Mouse (Mus musculus) small intestine, adult 2 months (tissue): ENCODE results near the gene Zbtb25.

ENCODE experiments used
- CTCF ChIP-seq: fragments of 200-500 bp; IDR thresholded peaks from 2 replicates; pipeline ENCODE4 v1.5.1; 2012; ENCODE audit warnings: low read depth, mild to moderate bottlenecking, control low read depth, inconsistent platforms, low read length, moderate library complexity, mixed read lengths; ENCODE audit not compliant: insufficient replicate concordance, insufficient read length; ENCODE audit errors: extremely low read depth
- POLR2A ChIP-seq: fragments of 200-500 bp; IDR thresholded peaks from 2 replicates; pipeline ENCODE4 v1.6.1; 2012; ENCODE audit warnings: low read depth, mild to moderate bottlenecking, control low read depth, inconsistent platforms, low read length, moderate library complexity

GRCm38 (mm10) chr12:76375506-76375905 lies 6.1 kb upstream of the Zbtb25 start:
- TF ChIP-seq POLR2A = no peak
- TF ChIP-seq CTCF = no peak
